Mouse (Mus musculus) liver, embryonic 12.5 days (tissue): ENCODE results near the gene Borcs7. TPM values are rescaled to one million over a fixed set of nuclear protein-coding genes. Genes with fewer than 3 reads are reported as not detected.

Experiments
- ATAC-seq: fragments of 200-750 bp; cut with Nextera tagmentation; 2 replicates; pipeline ENCODE4 v1.8.0; 2017; ENCODE audit warnings: moderate number of reproducible peaks, mild to moderate bottlenecking, moderate library complexity
- H3K27ac ChIP-seq: fragments of 300-500 bp; sonication (generic); 2 replicates; pipeline ENCODE4 v1.5.1; 2016; ENCODE audit warnings: mild to moderate bottlenecking
- H3K27me3 ChIP-seq: fragments of 300-500 bp; sonication (generic); replicated peaks from 2 replicates; pipeline ENCODE4 v1.6.1; 2016; ENCODE audit warnings: mild to moderate bottlenecking, moderate library complexity
- H3K36me3 ChIP-seq: fragments of 300-500 bp; sonication (generic); 2 replicates; pipeline ENCODE4 v1.6.1; 2016; ENCODE audit warnings: mild to moderate bottlenecking, moderate library complexity
- H3K4me1 ChIP-seq: fragments of 300-500 bp; sonication (generic); 2 replicates; pipeline ENCODE4 v1.6.1; 2016
- H3K4me2 ChIP-seq: fragments of 300-500 bp; sonication (generic); 2 replicates; pipeline ENCODE4 v1.6.1; 2016; ENCODE audit warnings: mild to moderate bottlenecking, moderate library complexity
- H3K4me3 ChIP-seq: fragments of 300-500 bp; sonication (generic); 2 replicates; pipeline ENCODE4 v1.5.1; 2016; ENCODE audit warnings: mild to moderate bottlenecking, moderate library complexity
- H3K9ac ChIP-seq: fragments of 300-500 bp; sonication (generic); 2 replicates; pipeline ENCODE4 v1.6.1; 2016; ENCODE audit warnings: mild to moderate bottlenecking, moderate library complexity
- H3K9me3 ChIP-seq: fragments of 300-500 bp; sonication (generic); replicated peaks from 2 replicates; pipeline ENCODE4 v1.6.1; 2016; ENCODE audit warnings: mild to moderate bottlenecking, moderate library complexity
- WGBS: fragments of 180-500 bp; shearing (Covaris S2); methylation state at CpG from one replicate; pipeline ENCODE4 v1.1.7; 2016; ENCODE audit not compliant: insufficient replicate concordance; 5-methylcytosine and 5-hydroxymethylcytosine counted together
- polyA plus RNA-seq: library from polyadenylated mRNA; unstranded; fragments of >200 nt; fragmentation: Nextera tagmentation; extraction: Ambion mirVana; gene quantifications from 2 replicates; pipeline ENCODE4 v1.2.1, GENCODE M21; 2016

Borcs7 gene
- polyA plus RNA-seq, 1 experiment from 2014 or later: 7.4 TPM

- Histone ChIP-seq H3K4me2 (no peak overlapping the region), H3K9me3 (0 out of 2 replicates have a peak, but pooled peaks cover 3% of the 10 kb centered on the region), H3K4me1 (peaks cover 10% of the 10 kb centered on the region; the same call in 1 of the 2 replicates), H3K4me3 (no peak overlapping the region), H3K9ac (no peak overlapping the region), H3K27me3 (no peaks in the 10 kb centered on the region), H3K36me3 (peaks cover 28% of the 10 kb centered on the region; the same call in 1 of the 2 replicates), H3K27ac (0 out of 2 replicates have a peak overlapping the region, but pooled peaks have one; percentile 6)
- WGBS: 44% methylated on average over 19 of the region's 19 CpGs
- ATAC-seq: no peak
These were observed 8.3 kb downstream of the Borcs7 start for GRCm38 (mm10) chr19:46697840-46698517.

DNA sequence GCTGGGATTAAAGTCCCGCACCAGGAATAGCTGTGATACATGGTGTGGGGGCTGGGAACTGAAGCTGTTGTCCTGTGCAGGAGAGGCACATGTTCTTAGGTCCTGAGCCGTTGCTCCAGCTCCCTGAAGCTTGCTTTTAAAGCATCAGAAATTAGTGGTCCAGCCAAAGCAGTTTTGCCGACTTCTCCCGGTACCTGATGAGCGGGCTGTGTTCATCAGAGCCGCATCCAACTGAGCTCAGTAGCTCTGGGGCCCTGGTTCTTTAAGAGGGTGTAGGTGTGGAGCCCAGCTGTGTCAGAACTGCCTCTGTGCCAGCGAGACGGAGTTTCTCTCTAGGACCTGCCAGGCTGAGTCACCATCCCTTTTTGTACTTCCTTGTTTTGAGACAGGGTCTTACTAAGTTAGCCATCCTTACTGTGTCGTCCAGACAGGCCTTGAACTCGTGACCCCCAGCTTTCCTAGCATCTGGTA, 9.3 kb downstream of the Borcs7 start:
- H3K4me3 ChIP-seq: no peak overlapping the region
- no peak overlapping the region for H3K4me2 ChIP-seq
- 0 out of 2 replicates have a peak, but pooled peaks cover 3% of the 10 kb centered on the region for H3K9me3 ChIP-seq
- peaks cover 23% of the 10 kb centered on the region; the same call in 1 of the 2 replicates for H3K36me3 ChIP-seq
- H3K4me1 ChIP-seq: peaks cover 10% of the 10 kb centered on the region; the same call in 1 of the 2 replicates
- ATAC-seq: no peak
- WGBS: 51% methylated on average over 10 of the region's 10 CpGs
- no peak overlapping the region for H3K9ac ChIP-seq
- H3K27me3 ChIP-seq: peaks cover 9% of the 10 kb centered on the region
- H3K27ac ChIP-seq: no peak overlapping the region

DNA sequence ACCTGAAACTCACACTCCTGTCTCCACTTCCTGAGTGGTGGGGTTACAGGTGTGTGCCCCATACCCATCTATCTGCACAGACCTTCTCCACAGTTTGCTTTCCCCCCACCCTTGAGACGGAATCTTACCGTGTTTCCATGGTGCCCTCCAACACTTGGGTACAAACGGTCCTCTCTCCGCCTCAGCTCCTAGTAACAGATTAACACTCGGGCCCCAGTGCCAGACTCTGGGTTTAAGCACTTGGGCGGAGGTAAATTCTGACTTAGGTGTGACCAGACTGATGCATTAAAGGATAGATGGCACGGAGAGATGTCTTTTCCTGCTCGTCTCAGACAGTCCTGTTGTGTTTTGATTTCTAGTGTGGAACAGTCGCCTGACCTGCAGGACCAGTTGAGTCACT, 11.4 kb downstream of the Borcs7 start:
- Histone ChIP-seq H3K4me3 (no peak overlapping the region), H3K27ac (no peak overlapping the region), H3K36me3 (peaks cover 12% of the 10 kb centered on the region; the same call in 1 of the 2 replicates), H3K9ac (no peak overlapping the region), H3K4me1 (peaks cover 19% of the 10 kb centered on the region), H3K4me2 (no peak overlapping the region), H3K27me3 (peaks cover 22% of the 10 kb centered on the region), H3K9me3 (no peaks in the 10 kb centered on the region)
- WGBS: 80% methylated on average over 9 of the region's 9 CpGs
- ATAC-seq: no peak

- Histone ChIP-seq H3K27me3 (peaks cover 22% of the 10 kb centered on the region), H3K27ac (no peak overlapping the region), H3K36me3 (peaks cover 8% of the 10 kb centered on the region; the same call in 1 of the 2 replicates), H3K9ac (0 out of 2 replicates have a peak overlapping the region, but pooled peaks have one; percentile 17), H3K4me1 (peaks cover 36% of the 10 kb centered on the region), H3K4me2 (peak overlapping the region; percentile 12; the same call in 1 of the 2 replicates), H3K9me3 (no peaks in the 10 kb centered on the region), H3K4me3 (no peak overlapping the region)
- no peak for ATAC-seq
- 21% methylated on average over 7 of the region's 7 CpGs for WGBS
These were observed 16.2 kb downstream of the Borcs7 start for GRCm38 (mm10) chr19:46705779-46706495.

DNA sequence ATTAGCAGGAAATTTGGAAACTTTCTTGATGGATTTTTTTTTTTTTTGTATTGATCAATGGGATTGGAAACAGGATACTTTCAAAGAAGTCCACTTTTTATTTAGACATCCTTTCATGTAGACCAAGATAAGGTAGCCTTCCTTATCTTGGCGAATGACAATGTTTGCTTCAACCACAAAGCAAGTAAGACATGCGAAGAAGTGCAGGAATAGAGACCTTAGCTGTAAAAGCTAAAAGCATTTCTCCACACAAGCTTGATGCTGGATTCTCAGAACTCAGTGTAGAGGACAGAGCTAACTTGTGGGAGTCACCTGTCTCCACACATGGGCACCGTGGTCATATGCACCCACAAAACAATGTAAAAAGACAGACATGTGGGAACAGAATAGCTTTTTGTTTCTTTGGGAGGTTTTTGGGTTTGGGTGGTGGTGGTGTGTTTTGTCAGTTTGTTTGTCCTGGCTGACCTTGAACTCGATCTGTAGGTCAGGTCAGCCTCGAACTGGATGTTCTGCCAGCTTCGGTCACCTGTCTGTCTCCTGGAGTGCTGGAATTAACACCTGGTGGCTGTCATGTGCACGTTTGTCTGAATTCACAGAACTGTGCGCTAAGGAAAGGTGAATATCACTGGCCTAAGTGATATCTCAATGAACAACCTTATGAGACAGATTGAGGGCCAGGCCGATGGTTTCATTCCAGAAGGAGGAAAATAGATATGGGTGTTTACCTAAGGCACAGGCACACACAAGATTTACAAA, 17.0 kb downstream of the Borcs7 start:
- peak; percentile 18; the same call in 1 of the 2 replicates for ATAC-seq
- 43% methylated on average over 9 of the region's 9 CpGs for WGBS
- H3K4me2 ChIP-seq: peak overlapping the region; percentile 83
- peak overlapping the region; percentile 64 for H3K4me3 ChIP-seq
- no peaks in the 10 kb centered on the region for H3K9me3 ChIP-seq
- peaks cover 36% of the 10 kb centered on the region for H3K4me1 ChIP-seq
- no peak overlapping the region for H3K27ac ChIP-seq
- peak overlapping the region; percentile 70; the same call in 1 of the 2 replicates for H3K9ac ChIP-seq
- H3K36me3 ChIP-seq: peaks cover 2% of the 10 kb centered on the region; the same call in 1 of the 2 replicates
- peaks cover 22% of the 10 kb centered on the region for H3K27me3 ChIP-seq

- H3K4me2 ChIP-seq: peak within 1 kb of the TSS; percentile 83
- peaks cover 22% of the 10 kb centered on the region for H3K27me3 ChIP-seq
- ATAC-seq: peak; percentile 77
- no peaks in the 10 kb centered on the region for H3K9me3 ChIP-seq
- peak within 1 kb of the TSS; percentile 32; the same call in 1 of the 2 replicates for H3K27ac ChIP-seq
- peaks cover 36% of the 10 kb centered on the region for H3K4me1 ChIP-seq
- WGBS: 11% methylated on average over 31 of the region's 31 CpGs
- H3K36me3 ChIP-seq: peaks cover 2% of the 10 kb centered on the region; the same call in 1 of the 2 replicates
- peak within 1 kb of the TSS; percentile 70 for H3K9ac ChIP-seq
- peak within 1 kb of the TSS; percentile 64 for H3K4me3 ChIP-seq
These were observed 17.8 kb downstream of the Borcs7 start, which contains the start of gene As3mt for GRCm38 (mm10) chr19:46707296-46708151. TSS of gene As3mt (plus strand) at chr19:46707458.

DNA sequence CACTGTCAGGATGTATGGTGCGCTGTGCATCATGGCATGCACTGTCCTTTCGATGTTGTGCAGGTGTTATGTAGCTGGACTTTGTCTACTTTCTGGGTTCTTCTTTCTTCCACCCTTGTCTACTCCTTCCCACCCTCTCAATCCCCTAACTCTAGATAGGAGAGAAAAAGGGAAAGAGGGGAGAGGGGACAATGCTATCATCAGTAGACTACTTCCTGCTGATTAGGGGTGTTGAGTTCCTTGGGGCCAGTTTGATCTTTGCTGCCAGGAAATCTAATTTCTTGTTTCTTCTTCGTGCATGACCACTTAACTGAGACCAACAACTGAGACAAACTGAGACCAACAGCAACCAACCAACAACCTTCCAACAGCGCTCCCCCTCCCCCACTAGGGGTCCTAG, 20.9 kb downstream of the Borcs7 start:
- peaks cover 2% of the 10 kb centered on the region; the same call in 1 of the 2 replicates for H3K27me3 ChIP-seq
- H3K4me1 ChIP-seq: peaks cover 32% of the 10 kb centered on the region
- H3K4me3 ChIP-seq: no peak overlapping the region
- peaks cover 4% of the 10 kb centered on the region; the same call in 1 of the 2 replicates for H3K36me3 ChIP-seq
- 67% methylated on average over 4 of the region's 4 CpGs for WGBS
- H3K4me2 ChIP-seq: no peak overlapping the region
- H3K9me3 ChIP-seq: no peaks in the 10 kb centered on the region
- H3K9ac ChIP-seq: no peak overlapping the region
- no peak overlapping the region for H3K27ac ChIP-seq
- no peak for ATAC-seq

DNA sequence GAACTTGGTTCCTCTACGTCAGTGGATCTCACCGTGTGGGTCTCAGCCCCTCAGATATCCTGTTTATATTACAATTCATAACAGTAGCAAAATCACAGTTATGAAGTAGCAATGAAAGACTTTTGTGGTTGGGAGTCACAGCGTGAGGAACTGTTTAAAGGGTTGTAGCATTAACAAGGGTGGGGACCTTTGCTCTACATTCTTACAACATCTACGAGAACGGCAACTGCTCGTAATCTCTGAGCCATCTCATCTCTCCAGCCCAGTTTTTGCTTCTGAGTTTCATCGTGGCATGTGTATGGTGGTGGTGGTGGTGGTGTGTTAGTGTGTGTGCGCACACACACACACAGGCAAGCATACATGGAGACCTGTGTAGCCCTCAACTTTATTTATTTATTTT, 24.5 kb downstream of the Borcs7 start:
- H3K27me3 ChIP-seq: no peaks in the 10 kb centered on the region
- peaks cover 19% of the 10 kb centered on the region for H3K36me3 ChIP-seq
- no peaks in the 10 kb centered on the region for H3K9me3 ChIP-seq
- no peak for ATAC-seq
- no peak overlapping the region for H3K4me3 ChIP-seq
- H3K4me1 ChIP-seq: 0 out of 2 replicates have a peak, but pooled peaks cover 4% of the 10 kb centered on the region
- H3K9ac ChIP-seq: no peak overlapping the region
- no peak overlapping the region for H3K27ac ChIP-seq
- no peak overlapping the region for H3K4me2 ChIP-seq
- 71% methylated on average over 8 of the region's 8 CpGs for WGBS

DNA sequence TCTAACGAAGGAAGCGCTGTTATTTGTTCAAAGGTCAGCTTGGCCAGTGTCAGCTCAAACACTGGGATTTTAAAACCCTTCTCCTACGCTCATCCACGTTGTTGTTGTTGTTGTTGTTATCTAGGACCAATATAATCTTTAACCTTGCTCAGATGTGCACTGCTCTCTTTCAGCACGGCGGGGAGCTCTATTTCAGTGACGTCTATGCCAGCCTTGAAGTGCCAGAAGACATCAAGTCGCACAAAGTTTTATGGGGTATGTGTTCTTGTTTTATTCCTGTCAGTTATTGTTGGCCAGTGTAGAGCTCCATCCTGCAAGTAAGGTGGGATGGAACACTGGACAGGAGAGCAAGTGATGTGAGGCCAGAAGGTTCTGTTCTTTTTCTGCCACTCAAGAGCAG, 25.3 kb downstream of the Borcs7 start:
- ATAC-seq: no peak
- 76% methylated on average over 8 of the region's 8 CpGs for WGBS
- no peak overlapping the region for H3K4me2 ChIP-seq

GRCm38 (mm10) chr19:46718150-46718549, 28.4 kb downstream of the Borcs7 start:
- H3K9me3 ChIP-seq: no peaks in the 10 kb centered on the region
- ATAC-seq: no peak
- no peaks in the 10 kb centered on the region for H3K4me1 ChIP-seq
- WGBS: 55% methylated on average over 4 of the region's 4 CpGs
- H3K4me3 ChIP-seq: no peak overlapping the region
- no peak overlapping the region for H3K27ac ChIP-seq
- H3K4me2 ChIP-seq: no peak overlapping the region
- H3K9ac ChIP-seq: no peak overlapping the region
- H3K27me3 ChIP-seq: no peaks in the 10 kb centered on the region
- peaks cover 32% of the 10 kb centered on the region for H3K36me3 ChIP-seq

More for the DNA sequence above, 25.3 kb downstream of the Borcs7 start:
- peaks cover 23% of the 10 kb centered on the region for H3K36me3 ChIP-seq
- no peaks in the 10 kb centered on the region for H3K9me3 ChIP-seq
- H3K4me1 ChIP-seq: 0 out of 2 replicates have a peak, but pooled peaks cover 4% of the 10 kb centered on the region
- no peak overlapping the region for H3K4me3 ChIP-seq
- no peaks in the 10 kb centered on the region for H3K27me3 ChIP-seq
- H3K27ac ChIP-seq: no peak overlapping the region
- H3K9ac ChIP-seq: no peak overlapping the region
